Mouse (Mus musculus): ENCODE results near the gene Chd6. TPM values are rescaled to one million over a fixed set of nuclear protein-coding genes. Genes with fewer than 3 reads are reported as not detected.

Gene Chd6
- polyA plus RNA-seq, 1 experiment from 2014 or later: 14.7 TPM

GRCm38 (mm10) chr2:161078590-161078989 lies 30.3 kb downstream of the Chd6 start:
- Histone ChIP-seq H3K9ac (ENCODE audit: low read depth, low read length) (no peak overlapping the region), H3K36me3 (ENCODE audit: control insufficient read depth, insufficient read depth, low read length) (no peaks in the 10 kb centered on the region), H3K27me3 (replicated peaks; ENCODE audit: control insufficient read depth, insufficient read depth, low read length) (no peaks in the 10 kb centered on the region), H3K27ac (ENCODE audit: low read length) (no peak overlapping the region), H3K4me3 (ENCODE audit: low read length) (no peak overlapping the region), H3K9me3 (ENCODE audit: control insufficient read depth, low read length) (no peaks in the 10 kb centered on the region), H3K4me1 (ENCODE audit: control insufficient read depth, insufficient read depth, low read length) (no peaks in the 10 kb centered on the region), H3K4me2 (ENCODE audit: low read depth, low read length) (no peak overlapping the region)
- 94% methylated on average over 2 of the region's 2 CpGs for WGBS
- ATAC-seq: no peak

GRCm38 (mm10) chr2:161076262-161076661 lies 32.6 kb downstream of the Chd6 start:
- 70% methylated on average over 4 of the region's 4 CpGs for WGBS
- no peak for ATAC-seq

GRCm38 (mm10) chr2:161075553-161075952 lies 33.3 kb downstream of the Chd6 start:
- no peak for ATAC-seq
- 90% methylated on average over 5 of the region's 5 CpGs for WGBS
- H3K27ac ChIP-seq (ENCODE audit: low read length): no peak overlapping the region

More at GRCm38 (mm10) chr2:161076262-161076661, 32.6 kb downstream of the Chd6 start:
- no peak overlapping the region for H3K4me3 ChIP-seq (ENCODE audit: low read length)
- no peaks in the 10 kb centered on the region for H3K9me3 ChIP-seq (ENCODE audit: control insufficient read depth, low read length)
- no peak overlapping the region for H3K27ac ChIP-seq (ENCODE audit: low read length)
- no peaks in the 10 kb centered on the region for H3K36me3 ChIP-seq (ENCODE audit: control insufficient read depth, insufficient read depth, low read length)
- no peak overlapping the region for H3K9ac ChIP-seq (ENCODE audit: low read depth, low read length)
- no peaks in the 10 kb centered on the region for H3K27me3 ChIP-seq (replicated peaks; ENCODE audit: control insufficient read depth, insufficient read depth, low read length)
- H3K4me2 ChIP-seq (ENCODE audit: low read depth, low read length): no peak overlapping the region
- H3K4me1 ChIP-seq (ENCODE audit: control insufficient read depth, insufficient read depth, low read length): no peaks in the 10 kb centered on the region

GRCm38 (mm10) chr2:161066097-161066759 lies 42.6 kb downstream of the Chd6 start:
- Histone ChIP-seq H3K27me3 (replicated peaks; ENCODE audit: control insufficient read depth, insufficient read depth, low read length) (no peaks in the 10 kb centered on the region), H3K9me3 (ENCODE audit: control insufficient read depth, low read length) (no peaks in the 10 kb centered on the region), H3K9ac (ENCODE audit: low read depth, low read length) (no peak overlapping the region), H3K36me3 (ENCODE audit: control insufficient read depth, insufficient read depth, low read length) (no peaks in the 10 kb centered on the region), H3K27ac (ENCODE audit: low read length) (no peak overlapping the region), H3K4me2 (ENCODE audit: low read depth, low read length) (no peak overlapping the region), H3K4me3 (ENCODE audit: low read length) (no peak overlapping the region), H3K4me1 (ENCODE audit: control insufficient read depth, insufficient read depth, low read length) (no peaks in the 10 kb centered on the region)
- 70% methylated on average over 10 of the region's 10 CpGs for WGBS
- no peak for ATAC-seq

More at GRCm38 (mm10) chr2:161075553-161075952, 33.3 kb downstream of the Chd6 start:
- Histone ChIP-seq H3K27me3 (replicated peaks; ENCODE audit: control insufficient read depth, insufficient read depth, low read length) (no peaks in the 10 kb centered on the region), H3K9me3 (ENCODE audit: control insufficient read depth, low read length) (no peaks in the 10 kb centered on the region), H3K4me3 (ENCODE audit: low read length) (no peak overlapping the region), H3K36me3 (ENCODE audit: control insufficient read depth, insufficient read depth, low read length) (no peaks in the 10 kb centered on the region), H3K4me2 (ENCODE audit: low read depth, low read length) (no peak overlapping the region), H3K4me1 (ENCODE audit: control insufficient read depth, insufficient read depth, low read length) (no peaks in the 10 kb centered on the region), H3K9ac (ENCODE audit: low read depth, low read length) (no peak overlapping the region)

GRCm38 (mm10) chr2:161065594-161065993 lies 43.3 kb downstream of the Chd6 start:
- no peak for ATAC-seq

GRCm38 (mm10) chr2:161064836-161065235 lies 44.0 kb downstream of the Chd6 start:
- no peaks in the 10 kb centered on the region for H3K36me3 ChIP-seq (ENCODE audit: control insufficient read depth, insufficient read depth, low read length)
- no peak for ATAC-seq
- H3K4me1 ChIP-seq (ENCODE audit: control insufficient read depth, insufficient read depth, low read length): no peaks in the 10 kb centered on the region
- H3K9me3 ChIP-seq (ENCODE audit: control insufficient read depth, low read length): no peaks in the 10 kb centered on the region
- H3K27ac ChIP-seq (ENCODE audit: low read length): no peak overlapping the region
- H3K4me3 ChIP-seq (ENCODE audit: low read length): no peak overlapping the region
- WGBS: 64% methylated on average over 1 of the region's 1 CpGs
- H3K27me3 ChIP-seq (replicated peaks; ENCODE audit: control insufficient read depth, insufficient read depth, low read length): no peaks in the 10 kb centered on the region
- no peak overlapping the region for H3K9ac ChIP-seq (ENCODE audit: low read depth, low read length)
- H3K4me2 ChIP-seq (ENCODE audit: low read depth, low read length): no peak overlapping the region

More at GRCm38 (mm10) chr2:161065594-161065993, 43.3 kb downstream of the Chd6 start:
- Histone ChIP-seq H3K27ac (ENCODE audit: low read length) (no peak overlapping the region), H3K4me3 (ENCODE audit: low read length) (no peak overlapping the region), H3K4me2 (ENCODE audit: low read depth, low read length) (no peak overlapping the region), H3K9ac (ENCODE audit: low read depth, low read length) (no peak overlapping the region), H3K36me3 (ENCODE audit: control insufficient read depth, insufficient read depth, low read length) (no peaks in the 10 kb centered on the region), H3K4me1 (ENCODE audit: control insufficient read depth, insufficient read depth, low read length) (no peaks in the 10 kb centered on the region), H3K9me3 (ENCODE audit: control insufficient read depth, low read length) (no peaks in the 10 kb centered on the region), H3K27me3 (replicated peaks; ENCODE audit: control insufficient read depth, insufficient read depth, low read length) (no peaks in the 10 kb centered on the region)
- WGBS: 78% methylated on average over 2 of the region's 2 CpGs

- Histone ChIP-seq H3K4me2 (ENCODE audit: low read depth, low read length) (no peak overlapping the region), H3K4me1 (ENCODE audit: control insufficient read depth, insufficient read depth, low read length) (no peaks in the 10 kb centered on the region), H3K9me3 (ENCODE audit: control insufficient read depth, low read length) (no peaks in the 10 kb centered on the region), H3K4me3 (ENCODE audit: low read length) (no peak overlapping the region), H3K27ac (ENCODE audit: low read length) (no peak overlapping the region), H3K36me3 (ENCODE audit: control insufficient read depth, insufficient read depth, low read length) (no peaks in the 10 kb centered on the region), H3K9ac (ENCODE audit: low read depth, low read length) (no peak overlapping the region), H3K27me3 (replicated peaks; ENCODE audit: control insufficient read depth, insufficient read depth, low read length) (no peaks in the 10 kb centered on the region)
- 88% methylated on average over 4 of the region's 4 CpGs for WGBS
- ATAC-seq: no peak
These were observed 50.0 kb downstream of the Chd6 start for GRCm38 (mm10) chr2:161058841-161059240.

GRCm38 (mm10) chr2:161053765-161054164 lies 55.1 kb downstream of the Chd6 start:
- ATAC-seq: no peak
- H3K9ac ChIP-seq (ENCODE audit: low read depth, low read length): no peak overlapping the region
- H3K4me2 ChIP-seq (ENCODE audit: low read depth, low read length): no peak overlapping the region
- H3K9me3 ChIP-seq (ENCODE audit: control insufficient read depth, low read length): no peaks in the 10 kb centered on the region
- no peaks in the 10 kb centered on the region for H3K4me1 ChIP-seq (ENCODE audit: control insufficient read depth, insufficient read depth, low read length)
- no peaks in the 10 kb centered on the region for H3K36me3 ChIP-seq (ENCODE audit: control insufficient read depth, insufficient read depth, low read length)
- H3K4me3 ChIP-seq (ENCODE audit: low read length): no peak overlapping the region
- no peak overlapping the region for H3K27ac ChIP-seq (ENCODE audit: low read length)
- WGBS: 77% methylated on average over 2 of the region's 2 CpGs
- H3K27me3 ChIP-seq (replicated peaks; ENCODE audit: control insufficient read depth, insufficient read depth, low read length): no peaks in the 10 kb centered on the region

GRCm38 (mm10) chr2:161052175-161052574 lies 56.7 kb downstream of the Chd6 start:
- Histone ChIP-seq H3K9ac (ENCODE audit: low read depth, low read length) (no peak overlapping the region), H3K4me1 (ENCODE audit: control insufficient read depth, insufficient read depth, low read length) (no peaks in the 10 kb centered on the region), H3K36me3 (ENCODE audit: control insufficient read depth, insufficient read depth, low read length) (no peaks in the 10 kb centered on the region), H3K27me3 (replicated peaks; ENCODE audit: control insufficient read depth, insufficient read depth, low read length) (no peaks in the 10 kb centered on the region), H3K27ac (ENCODE audit: low read length) (no peak overlapping the region), H3K4me2 (ENCODE audit: low read depth, low read length) (no peak overlapping the region), H3K9me3 (ENCODE audit: control insufficient read depth, low read length) (no peaks in the 10 kb centered on the region), H3K4me3 (ENCODE audit: low read length) (no peak overlapping the region)
- ATAC-seq: peak; percentile 80
- 61% methylated on average over 5 of the region's 5 CpGs for WGBS

- Histone ChIP-seq H3K4me3 (ENCODE audit: low read length) (no peak overlapping the region), H3K9me3 (ENCODE audit: control insufficient read depth, low read length) (no peaks in the 10 kb centered on the region), H3K27me3 (replicated peaks; ENCODE audit: control insufficient read depth, insufficient read depth, low read length) (no peaks in the 10 kb centered on the region), H3K36me3 (ENCODE audit: control insufficient read depth, insufficient read depth, low read length) (no peaks in the 10 kb centered on the region), H3K4me1 (ENCODE audit: control insufficient read depth, insufficient read depth, low read length) (no peaks in the 10 kb centered on the region), H3K9ac (ENCODE audit: low read depth, low read length) (no peak overlapping the region), H3K27ac (ENCODE audit: low read length) (no peak overlapping the region), H3K4me2 (ENCODE audit: low read depth, low read length) (no peak overlapping the region)
- ATAC-seq: no peak
- 51% methylated on average over 6 of the region's 6 CpGs for WGBS
These were observed 59.4 kb downstream of the Chd6 start for GRCm38 (mm10) chr2:161049426-161049825.
